Mouse (Mus musculus): ENCODE results near the gene Rpl29. TPM values are rescaled to one million over a fixed set of nuclear protein-coding genes. Genes with fewer than 3 reads are reported as not detected.

Gene Rpl29
- polyA plus RNA-seq, 1 experiment, result 237 TPM

GRCm38 (mm10) chr9:106475046-106475445, 45.8 kb downstream of the Rpl29 start:
- Histone ChIP-seq H3K27me3 (ENCODE audit: control insufficient read depth, insufficient read depth, low read length, poor library complexity, severe bottlenecking) (no peaks in the 10 kb centered on the region), H3K9me3 (replicated peaks; ENCODE audit: control insufficient read depth, insufficient read depth, low read length, poor library complexity, severe bottlenecking) (no peaks in the 10 kb centered on the region), H3K4me3 (ENCODE audit: low read depth, low read length) (no peak overlapping the region), H3K27ac (ENCODE audit: insufficient read depth, low read length) (no peak overlapping the region), H3K36me3 (ENCODE audit: control insufficient read depth, insufficient read depth, low read length, poor library complexity, severe bottlenecking) (no peaks in the 10 kb centered on the region), H3K4me1 (ENCODE audit: control insufficient read depth, insufficient read depth, low read length) (peaks cover 2% of the 10 kb centered on the region), H3K9ac (ENCODE audit: low read depth, poor library complexity, severe bottlenecking) (peak overlapping the region; percentile 17; the same call in 1 of the 2 replicates)
- TF ChIP-seq POLR2A (IDR thresholded peaks at IDR 0.05; ENCODE audit: insufficient read depth, low read length) (no peak), CTCF (IDR thresholded peaks at IDR 0.05; ENCODE audit: low read depth, low read length) (no peak), EP300 (IDR thresholded peaks at IDR 0.05; ENCODE audit: insufficient read depth, low read depth, low read length) (no peak)

- peaks cover 2% of the 10 kb centered on the region for H3K4me1 ChIP-seq (ENCODE audit: control insufficient read depth, insufficient read depth, low read length)
- TF ChIP-seq POLR2A (IDR thresholded peaks at IDR 0.05; ENCODE audit: insufficient read depth, low read length) (no peak), CTCF (IDR thresholded peaks at IDR 0.05; ENCODE audit: low read depth, low read length) (no peak), EP300 (IDR thresholded peaks at IDR 0.05; ENCODE audit: insufficient read depth, low read depth, low read length) (no peak)
Measured at GRCm38 (mm10) chr9:106475663-106476001, 46.4 kb downstream of the Rpl29 start, which contains the start of gene Rrp9. Gene Rrp9, plus strand, starts transcription at chr9:106475963.

GRCm38 (mm10) chr9:106476002-106476923, 47.0 kb downstream of the Rpl29 start:
- Histone ChIP-seq H3K27ac (ENCODE audit: insufficient read depth, low read length) (peak overlapping the region; percentile 10; the same call in 1 of the 2 replicates), H3K9me3 (replicated peaks; ENCODE audit: control insufficient read depth, insufficient read depth, low read length, poor library complexity, severe bottlenecking) (no peaks in the 10 kb centered on the region), H3K27me3 (ENCODE audit: control insufficient read depth, insufficient read depth, low read length, poor library complexity, severe bottlenecking) (no peaks in the 10 kb centered on the region), H3K36me3 (ENCODE audit: control insufficient read depth, insufficient read depth, low read length, poor library complexity, severe bottlenecking) (peaks cover 8% of the 10 kb centered on the region), H3K4me1 (ENCODE audit: control insufficient read depth, insufficient read depth, low read length) (peaks cover 2% of the 10 kb centered on the region), H3K4me3 (ENCODE audit: low read depth, low read length) (peak overlapping the region; percentile 38), H3K9ac (ENCODE audit: low read depth, poor library complexity, severe bottlenecking) (peak overlapping the region; percentile 17)
- TF ChIP-seq POLR2A (IDR thresholded peaks at IDR 0.05; ENCODE audit: insufficient read depth, low read length) (no peak), CTCF (IDR thresholded peaks at IDR 0.05; ENCODE audit: low read depth, low read length) (no peak), EP300 (IDR thresholded peaks at IDR 0.05; ENCODE audit: insufficient read depth, low read depth, low read length) (no peak)

More at GRCm38 (mm10) chr9:106475663-106476001, 46.4 kb downstream of the Rpl29 start, which contains the start of gene Rrp9:
- Histone ChIP-seq H3K36me3 (ENCODE audit: control insufficient read depth, insufficient read depth, low read length, poor library complexity, severe bottlenecking) (peaks cover 1% of the 10 kb centered on the region; the same call in 1 of the 2 replicates), H3K9ac (ENCODE audit: low read depth, poor library complexity, severe bottlenecking) (peak within 1 kb of the TSS; percentile 17), H3K27ac (ENCODE audit: insufficient read depth, low read length) (peak within 1 kb of the TSS; percentile 10; the same call in 1 of the 2 replicates), H3K27me3 (ENCODE audit: control insufficient read depth, insufficient read depth, low read length, poor library complexity, severe bottlenecking) (no peaks in the 10 kb centered on the region), H3K4me3 (ENCODE audit: low read depth, low read length) (peak within 1 kb of the TSS; percentile 38), H3K9me3 (replicated peaks; ENCODE audit: control insufficient read depth, insufficient read depth, low read length, poor library complexity, severe bottlenecking) (no peaks in the 10 kb centered on the region)

- Histone ChIP-seq H3K4me1 (ENCODE audit: control insufficient read depth, insufficient read depth, low read length) (peaks cover 2% of the 10 kb centered on the region), H3K9ac (ENCODE audit: low read depth, poor library complexity, severe bottlenecking) (peak within 1 kb of the TSS; percentile 86), H3K4me3 (ENCODE audit: low read depth, low read length) (peak within 1 kb of the TSS; percentile 96), H3K36me3 (ENCODE audit: control insufficient read depth, insufficient read depth, low read length, poor library complexity, severe bottlenecking) (peaks cover 8% of the 10 kb centered on the region), H3K27ac (ENCODE audit: insufficient read depth, low read length) (peak within 1 kb of the TSS; percentile 10; the same call in 1 of the 2 replicates), H3K27me3 (ENCODE audit: control insufficient read depth, insufficient read depth, low read length, poor library complexity, severe bottlenecking) (no peaks in the 10 kb centered on the region), H3K9me3 (replicated peaks; ENCODE audit: control insufficient read depth, insufficient read depth, low read length, poor library complexity, severe bottlenecking) (no peaks in the 10 kb centered on the region)
- TF ChIP-seq CTCF (IDR thresholded peaks at IDR 0.05; ENCODE audit: low read depth, low read length) (peak; percentile 93), POLR2A (IDR thresholded peaks at IDR 0.05; ENCODE audit: insufficient read depth, low read length) (no peak)
Measured at GRCm38 (mm10) chr9:106476924-106477484, 47.8 kb downstream of the Rpl29 start, which contains the start of gene Parp3. Gene Parp3, minus strand, starts transcription at chr9:106476949.

GRCm38 (mm10) chr9:106477649-106478048, 48.4 kb downstream of the Rpl29 start:
- TF ChIP-seq EP300 (IDR thresholded peaks at IDR 0.05; ENCODE audit: insufficient read depth, low read depth, low read length) (no peak), CTCF (IDR thresholded peaks at IDR 0.05; ENCODE audit: low read depth, low read length) (no peak), POLR2A (IDR thresholded peaks at IDR 0.05; ENCODE audit: insufficient read depth, low read length) (no peak)
- Histone ChIP-seq H3K27me3 (ENCODE audit: control insufficient read depth, insufficient read depth, low read length, poor library complexity, severe bottlenecking) (no peaks in the 10 kb centered on the region), H3K27ac (ENCODE audit: insufficient read depth, low read length) (no peak overlapping the region), H3K36me3 (ENCODE audit: control insufficient read depth, insufficient read depth, low read length, poor library complexity, severe bottlenecking) (peaks cover 8% of the 10 kb centered on the region), H3K9me3 (replicated peaks; ENCODE audit: control insufficient read depth, insufficient read depth, low read length, poor library complexity, severe bottlenecking) (no peaks in the 10 kb centered on the region), H3K4me3 (ENCODE audit: low read depth, low read length) (peak overlapping the region; percentile 96), H3K4me1 (ENCODE audit: control insufficient read depth, insufficient read depth, low read length) (peaks cover 2% of the 10 kb centered on the region), H3K9ac (ENCODE audit: low read depth, poor library complexity, severe bottlenecking) (peak overlapping the region; percentile 86)
